Mouse (Mus musculus): Measurements from ENCODE around the gene Rpl4. TPM values are rescaled to one million over a fixed set of nuclear protein-coding genes. Genes with fewer than 3 reads are reported as not detected.
"Not testable (repeated sequence)": the region's sequence is repeated elsewhere in the genome, so short reads cannot be mapped to it uniquely, and the experiment has no call there.

The Rpl4 gene
- polyA plus RNA-seq, 1 experiment from 2014 or later: 695 TPM

DNA sequence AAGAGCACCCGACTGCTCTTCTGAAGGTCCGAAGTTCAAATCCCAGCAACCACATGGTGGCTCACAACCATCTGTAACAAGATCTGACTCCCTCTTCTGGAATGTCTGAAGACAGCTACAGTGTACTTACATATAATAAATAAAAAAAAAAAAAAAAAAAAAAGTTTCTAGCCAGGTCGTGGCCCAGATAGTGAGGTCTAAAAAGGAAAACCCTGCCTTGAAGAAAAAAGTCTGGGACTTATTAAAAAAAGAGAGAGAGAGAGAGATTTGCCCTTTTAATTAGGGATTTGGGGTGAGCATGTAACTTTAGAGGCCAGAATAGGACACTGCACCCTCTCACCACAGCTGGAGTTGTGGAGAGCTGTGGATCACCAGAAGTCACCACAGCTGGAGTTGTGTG is 3.2 kb upstream of the Rpl4 start:
- H3K9ac ChIP-seq (replicated peaks; ENCODE audit: low read length); H3K9me3 ChIP-seq (ENCODE audit: control insufficient read depth, low read length); H3K4me2 ChIP-seq (ENCODE audit: low read length); H3K27me3 ChIP-seq (ENCODE audit: control insufficient read depth, insufficient read depth, low read length); H3K27ac ChIP-seq (replicated peaks; ENCODE audit: low read depth, low read length); DNase-seq; H3K4me3 ChIP-seq (replicated peaks; ENCODE audit: low read depth, low read length); H3K36me3 ChIP-seq (ENCODE audit: control insufficient read depth, insufficient read depth, low read length); ATAC-seq (ENCODE audit: low FRiP score, low TSS enrichment): not testable (repeated sequence)
- H3K4me1 ChIP-seq (ENCODE audit: control insufficient read depth, insufficient read depth, low read length): peaks cover 15% of the 10 kb centered on the region
- 97% methylated on average over 3 of the region's 3 CpGs for WGBS

DNA sequence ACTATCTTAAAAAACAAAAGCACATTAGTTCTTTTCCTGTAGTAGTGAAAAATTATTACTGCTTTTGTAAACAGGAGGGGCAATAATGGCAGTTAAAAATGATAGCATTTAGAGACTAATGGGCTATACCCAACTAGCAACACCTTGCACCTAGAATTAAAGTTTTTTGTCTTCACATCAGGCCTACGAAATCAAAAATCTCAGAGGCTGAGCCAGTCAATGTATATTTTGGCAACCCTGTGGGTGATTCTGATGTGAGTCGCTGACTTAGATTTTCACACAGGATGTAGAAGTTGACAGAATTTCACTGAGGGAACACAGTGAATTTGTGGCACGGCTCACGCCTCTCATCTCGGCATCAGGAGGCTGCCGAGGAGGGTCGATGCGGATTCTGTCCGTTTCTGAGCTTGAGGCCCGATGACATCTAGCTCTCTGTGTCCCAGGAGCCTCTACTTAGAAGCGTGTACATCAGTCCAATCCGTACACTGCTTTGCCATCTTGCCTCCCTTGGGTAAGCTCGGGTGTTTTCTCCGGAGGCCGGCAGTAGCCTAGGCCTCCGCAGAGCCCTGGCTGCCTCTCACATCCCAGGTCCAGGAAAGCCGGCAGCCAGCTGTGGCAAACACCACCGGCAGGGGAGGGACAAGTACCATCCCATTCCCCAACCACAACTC is 895 bp upstream of the Rpl4 start:
- Histone ChIP-seq H3K4me2 (ENCODE audit: low read length) (peak overlapping the region; percentile 97), H3K36me3 (ENCODE audit: control insufficient read depth, insufficient read depth, low read length) (peaks cover 24% of the 10 kb centered on the region)

DNA sequence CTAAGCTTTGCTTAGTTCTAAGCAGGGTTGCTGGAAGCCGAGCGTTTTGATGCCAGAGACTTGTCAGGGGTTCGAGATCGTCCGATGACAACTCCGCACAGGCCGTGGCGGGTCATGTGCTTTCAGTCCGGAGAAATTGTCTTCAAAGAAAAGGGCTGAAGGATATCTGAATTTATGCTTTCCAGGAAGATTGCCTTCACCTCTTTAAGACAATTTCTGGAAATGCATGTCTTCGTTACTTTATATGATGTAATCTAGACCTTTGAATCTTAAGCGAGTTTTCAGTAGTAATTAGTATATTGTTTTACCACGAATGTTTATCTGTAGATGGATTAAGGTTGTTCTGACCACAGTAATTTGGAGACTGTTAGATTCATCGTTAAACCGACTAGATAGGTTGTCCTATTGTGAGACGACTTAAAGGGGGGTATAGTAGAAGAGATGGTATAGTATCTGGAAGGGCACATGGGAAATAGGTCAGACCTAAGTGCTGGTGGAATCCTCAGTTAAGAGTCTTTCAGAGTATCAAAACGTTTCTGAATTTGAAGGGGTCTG is 568 bp downstream of the Rpl4 start:
- Histone ChIP-seq H3K9ac (replicated peaks; ENCODE audit: low read length) (peak overlapping the region; percentile 66), H3K4me2 (ENCODE audit: low read length) (peak overlapping the region; percentile 97), H3K27me3 (ENCODE audit: control insufficient read depth, insufficient read depth, low read length) (no peaks in the 10 kb centered on the region), H3K9me3 (ENCODE audit: control insufficient read depth, low read length) (no peaks in the 10 kb centered on the region), H3K36me3 (ENCODE audit: control insufficient read depth, insufficient read depth, low read length) (peaks cover 38% of the 10 kb centered on the region), H3K4me1 (ENCODE audit: control insufficient read depth, insufficient read depth, low read length) (peaks cover 15% of the 10 kb centered on the region), H3K4me3 (replicated peaks; ENCODE audit: low read depth, low read length) (peak overlapping the region; percentile 79), H3K27ac (replicated peaks; ENCODE audit: low read depth, low read length) (peak overlapping the region; percentile 83; the same call in 1 of the 2 replicates)
- DNase-seq (no peak), ATAC-seq (ENCODE audit: low FRiP score, low TSS enrichment) (no peak)
- under 1% methylated on average over 16 of the region's 16 CpGs for WGBS

More for the DNA sequence above, 895 bp upstream of the Rpl4 start:
- 4% methylated on average over 18 of the region's 18 CpGs for WGBS
- H3K4me3 ChIP-seq (replicated peaks; ENCODE audit: low read depth, low read length): peak overlapping the region; percentile 79
- peak overlapping the region; percentile 66 for H3K9ac ChIP-seq (replicated peaks; ENCODE audit: low read length)
- DNase-seq (no peak), ATAC-seq (ENCODE audit: low FRiP score, low TSS enrichment) (0 out of 2 replicates have a peak, but pooled peaks have one; percentile 4)
- H3K27me3 ChIP-seq (ENCODE audit: control insufficient read depth, insufficient read depth, low read length): no peaks in the 10 kb centered on the region
- H3K27ac ChIP-seq (replicated peaks; ENCODE audit: low read depth, low read length): peak overlapping the region; percentile 83
- no peaks in the 10 kb centered on the region for H3K9me3 ChIP-seq (ENCODE audit: control insufficient read depth, low read length)
- H3K4me1 ChIP-seq (ENCODE audit: control insufficient read depth, insufficient read depth, low read length): peaks cover 15% of the 10 kb centered on the region

DNA sequence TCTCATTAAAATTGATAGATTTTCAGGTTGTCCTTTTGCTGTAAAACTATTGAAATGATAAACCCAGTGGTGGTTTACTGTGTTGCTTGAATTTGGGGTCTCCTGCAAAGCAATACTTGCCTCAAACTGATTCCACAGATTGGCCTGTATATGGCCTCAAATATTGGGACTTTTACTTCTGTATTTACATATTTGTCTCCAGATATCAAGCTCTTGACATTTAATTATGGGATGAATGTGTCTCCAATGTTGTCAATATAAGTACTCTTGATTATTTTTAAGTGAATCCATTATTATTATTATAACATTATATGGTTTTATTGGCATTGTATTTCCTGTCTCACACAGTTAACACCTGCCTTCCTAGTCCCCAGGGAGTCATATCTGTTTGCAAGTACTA is 1.2 kb downstream of the Rpl4 start:
- Histone ChIP-seq H3K4me1 (ENCODE audit: control insufficient read depth, insufficient read depth, low read length) (peaks cover 15% of the 10 kb centered on the region), H3K9ac (replicated peaks; ENCODE audit: low read length) (peak overlapping the region; percentile 66), H3K27ac (replicated peaks; ENCODE audit: low read depth, low read length) (no peak overlapping the region), H3K4me3 (replicated peaks; ENCODE audit: low read depth, low read length) (peak overlapping the region; percentile 79), H3K27me3 (ENCODE audit: control insufficient read depth, insufficient read depth, low read length) (no peaks in the 10 kb centered on the region), H3K4me2 (ENCODE audit: low read length) (peak overlapping the region; percentile 97), H3K36me3 (ENCODE audit: control insufficient read depth, insufficient read depth, low read length) (peaks cover 39% of the 10 kb centered on the region), H3K9me3 (ENCODE audit: control insufficient read depth, low read length) (no peaks in the 10 kb centered on the region)
- ATAC-seq (ENCODE audit: low FRiP score, low TSS enrichment) (no peak), DNase-seq (no peak)

DNA sequence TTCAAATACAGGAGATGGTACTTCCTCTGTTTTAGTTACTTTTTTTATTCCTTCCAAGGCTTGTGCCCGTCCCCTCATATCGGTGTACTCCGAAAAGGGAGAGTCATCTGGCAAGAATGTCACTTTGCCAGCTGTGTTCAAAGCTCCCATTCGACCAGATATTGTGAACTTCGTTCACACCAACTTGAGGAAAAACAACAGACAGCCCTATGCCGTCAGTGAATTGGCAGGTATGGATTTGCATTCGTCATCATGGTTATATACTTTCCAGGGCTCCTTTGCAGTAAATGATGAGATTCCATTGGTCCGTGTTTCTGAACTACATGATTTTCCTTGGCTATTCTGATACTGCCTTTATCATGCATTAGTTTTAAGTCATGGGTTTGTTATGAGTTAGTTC is 1.6 kb downstream of the Rpl4 start:
- H3K27me3 ChIP-seq (ENCODE audit: control insufficient read depth, insufficient read depth, low read length): no peaks in the 10 kb centered on the region
- DNase-seq (no peak), ATAC-seq (ENCODE audit: low FRiP score, low TSS enrichment) (no peak)
- peak overlapping the region; percentile 97 for H3K4me2 ChIP-seq (ENCODE audit: low read length)
- no peak overlapping the region for H3K27ac ChIP-seq (replicated peaks; ENCODE audit: low read depth, low read length)
- H3K36me3 ChIP-seq (ENCODE audit: control insufficient read depth, insufficient read depth, low read length): peaks cover 39% of the 10 kb centered on the region
- peak overlapping the region; percentile 79 for H3K4me3 ChIP-seq (replicated peaks; ENCODE audit: low read depth, low read length)
- WGBS: 79% methylated on average over 8 of the region's 8 CpGs
- H3K4me1 ChIP-seq (ENCODE audit: control insufficient read depth, insufficient read depth, low read length): peaks cover 17% of the 10 kb centered on the region
- no peak overlapping the region for H3K9ac ChIP-seq (replicated peaks; ENCODE audit: low read length)
- no peaks in the 10 kb centered on the region for H3K9me3 ChIP-seq (ENCODE audit: control insufficient read depth, low read length)

DNA sequence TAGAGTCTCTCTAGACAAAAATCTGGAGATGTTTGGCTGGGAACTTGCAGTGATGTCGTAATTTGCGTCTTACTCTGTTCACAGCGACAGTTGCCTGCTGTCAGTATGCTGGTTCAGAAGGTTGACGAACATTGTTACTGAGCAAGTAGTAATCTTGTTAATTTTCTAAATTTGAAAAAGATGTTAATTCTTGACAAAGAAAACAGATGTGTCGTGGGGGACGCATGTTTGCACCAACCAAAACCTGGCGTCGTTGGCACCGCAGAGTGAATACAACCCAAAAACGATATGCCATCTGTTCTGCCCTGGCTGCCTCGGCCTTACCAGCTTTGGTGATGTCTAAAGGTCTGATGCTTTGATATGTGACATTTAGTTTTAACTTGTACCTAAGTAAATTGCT is 2.2 kb downstream of the Rpl4 start:
- 92% methylated on average over 11 of the region's 11 CpGs for WGBS
- H3K36me3 ChIP-seq (ENCODE audit: control insufficient read depth, insufficient read depth, low read length): peaks cover 39% of the 10 kb centered on the region
- DNase-seq (no peak), ATAC-seq (ENCODE audit: low FRiP score, low TSS enrichment) (no peak)
- H3K4me2 ChIP-seq (ENCODE audit: low read length): no peak overlapping the region
- H3K27ac ChIP-seq (replicated peaks; ENCODE audit: low read depth, low read length): no peak overlapping the region
- no peak overlapping the region for H3K9ac ChIP-seq (replicated peaks; ENCODE audit: low read length)
- no peaks in the 10 kb centered on the region for H3K27me3 ChIP-seq (ENCODE audit: control insufficient read depth, insufficient read depth, low read length)
- peaks cover 23% of the 10 kb centered on the region for H3K4me1 ChIP-seq (ENCODE audit: control insufficient read depth, insufficient read depth, low read length)
- no peak overlapping the region for H3K4me3 ChIP-seq (replicated peaks; ENCODE audit: low read depth, low read length)
- H3K9me3 ChIP-seq (ENCODE audit: control insufficient read depth, low read length): no peaks in the 10 kb centered on the region

DNA sequence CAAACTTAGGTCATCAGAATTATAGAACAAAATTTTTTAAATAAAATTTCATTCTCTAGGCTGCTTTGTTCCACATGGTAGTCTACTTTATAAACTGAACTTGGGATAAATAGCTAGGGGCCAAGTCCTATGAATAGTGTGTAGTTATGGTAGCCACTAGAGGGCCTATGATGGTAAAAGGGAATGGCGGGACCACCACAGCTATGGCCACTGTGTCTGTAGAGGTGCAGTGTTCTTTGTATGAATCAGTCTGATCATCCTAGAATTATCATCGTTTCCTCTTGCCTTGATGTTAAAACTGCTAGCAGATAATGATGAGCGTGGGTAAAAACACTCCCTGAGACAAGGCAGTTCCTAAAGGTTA is 5.4 kb downstream of the Rpl4 start:
- H3K9me3 ChIP-seq (ENCODE audit: control insufficient read depth, low read length): no peaks in the 10 kb centered on the region
- peak overlapping the region; percentile 68 for H3K4me2 ChIP-seq (ENCODE audit: low read length)
- DNase-seq (peak; percentile 62), ATAC-seq (ENCODE audit: low FRiP score, low TSS enrichment) (peak; percentile 68; the same call in 1 of the 2 replicates)
- H3K27me3 ChIP-seq (ENCODE audit: control insufficient read depth, insufficient read depth, low read length): no peaks in the 10 kb centered on the region
- WGBS: 37% methylated on average over 3 of the region's 3 CpGs
- H3K4me1 ChIP-seq (ENCODE audit: control insufficient read depth, insufficient read depth, low read length): peaks cover 17% of the 10 kb centered on the region
- peak overlapping the region; percentile 84 for H3K27ac ChIP-seq (replicated peaks; ENCODE audit: low read depth, low read length)
- H3K9ac ChIP-seq (replicated peaks; ENCODE audit: low read length): no peak overlapping the region
- H3K36me3 ChIP-seq (ENCODE audit: control insufficient read depth, insufficient read depth, low read length): peaks cover 58% of the 10 kb centered on the region
- peak overlapping the region; percentile 54 for H3K4me3 ChIP-seq (replicated peaks; ENCODE audit: low read depth, low read length)

DNA sequence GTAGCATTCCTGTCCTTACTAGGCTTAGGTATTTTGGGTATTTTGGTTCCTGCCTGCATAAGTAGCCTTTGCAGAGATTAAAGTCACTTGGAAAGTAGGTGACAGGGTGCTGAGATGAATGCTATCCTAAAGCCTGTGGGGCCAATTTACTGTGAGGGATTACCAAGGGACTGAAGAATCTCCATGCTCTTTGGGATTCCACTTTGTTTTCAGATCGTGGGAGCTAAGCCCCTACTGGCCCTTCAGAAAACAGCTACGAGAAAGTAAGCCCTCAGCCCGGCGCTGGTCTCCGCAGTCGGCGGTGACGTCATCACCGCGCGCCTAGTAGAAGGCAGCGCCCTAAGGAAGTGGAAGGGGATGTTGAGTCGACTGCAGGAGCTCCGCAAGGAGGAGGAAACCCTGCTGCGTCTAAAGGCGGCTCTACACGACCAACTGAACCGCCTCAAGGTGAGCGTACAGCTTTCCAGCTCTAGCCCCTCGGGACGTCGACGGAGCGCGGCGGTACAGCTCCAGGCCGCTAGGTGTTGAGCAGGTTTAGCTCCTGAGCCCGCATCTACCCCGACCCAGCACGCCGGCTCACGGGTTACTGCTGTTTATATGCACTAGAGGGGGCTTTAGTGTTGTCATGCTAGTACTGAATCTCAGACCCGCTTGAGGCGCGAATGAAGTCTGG is 5.9 kb downstream of the Rpl4 start, which contains the start of gene Snapc5:
Snapc5 (plus strand) TSS at position 301 of the 673 bp plus-strand sequence.
- Histone ChIP-seq H3K4me1 (ENCODE audit: control insufficient read depth, insufficient read depth, low read length) (peaks cover 15% of the 10 kb centered on the region), H3K27ac (replicated peaks; ENCODE audit: low read depth, low read length) (peak within 1 kb of the TSS; percentile 84), H3K36me3 (ENCODE audit: control insufficient read depth, insufficient read depth, low read length) (peaks cover 60% of the 10 kb centered on the region), H3K27me3 (ENCODE audit: control insufficient read depth, insufficient read depth, low read length) (no peaks in the 10 kb centered on the region), H3K4me3 (replicated peaks; ENCODE audit: low read depth, low read length) (peak within 1 kb of the TSS; percentile 54), H3K4me2 (ENCODE audit: low read length) (peak within 1 kb of the TSS; percentile 68), H3K9me3 (ENCODE audit: control insufficient read depth, low read length) (no peaks in the 10 kb centered on the region), H3K9ac (replicated peaks; ENCODE audit: low read length) (peak within 1 kb of the TSS; percentile 60)
- ATAC-seq (ENCODE audit: low FRiP score, low TSS enrichment) (peak; percentile 93), DNase-seq (peak; percentile 97)
- under 1% methylated on average over 35 of the region's 35 CpGs for WGBS
